In the genomic region with DNA sequence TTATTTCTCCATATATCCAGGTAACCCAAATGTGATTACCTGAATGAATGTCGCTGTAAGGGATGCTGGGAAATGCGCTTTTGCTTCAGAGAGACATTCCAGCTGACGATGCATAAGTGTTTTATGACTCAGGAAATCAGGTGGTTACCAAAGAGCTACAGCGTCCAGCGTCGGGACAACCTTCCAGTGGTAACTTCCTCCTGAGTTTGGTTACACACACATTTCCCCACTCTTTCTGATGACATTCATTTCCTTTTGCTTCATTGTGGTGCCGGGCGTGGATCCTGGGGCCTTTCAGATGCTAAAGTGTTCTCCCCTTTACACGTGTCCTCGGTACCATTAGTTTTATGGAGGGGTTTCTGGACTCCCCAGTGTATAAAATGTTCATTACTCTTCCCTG, we compare ENCODE assay signal across 22 mouse cellular contexts. TPM values are rescaled to one million over a fixed set of nuclear protein-coding genes. Genes with fewer than 3 reads are reported as not detected.
"Had no signal": no experiment of that assay in that cellular context is flagged by ENCODE, and none has a peak within 500 bp of the region (broad histone marks: within the 10 kb centered on the region; RNA-seq: fewer than 3 reads in every experiment).

No protein-coding gene starts in this region.

- ATAC-seq: inflammation-experienced regulatory T-cells, adult 6 months; liver, postnatal 0 days; midbrain, embryonic 13.5 days; midbrain, embryonic 16.5 days had no signal

- DNase-seq: kidney, adult 18-20 months; kidney, adult 9 months; layer of hippocampus, postnatal 36 days; left cerebral cortex, postnatal 4 days; liver, postnatal 0 days; lung, embryonic 14.5 days; lung, postnatal 10 days; lung, postnatal 36 days; thymus, postnatal 25 days had no signal

- H3K27ac ChIP-seq: layer of hippocampus, adult 2 months; limb, embryonic 12.5 days; limb, embryonic 15.5 days; liver, embryonic 14.5 days; midbrain, embryonic 10.5 days; midbrain, embryonic 13.5 days; neural tube, embryonic 13.5 days; stomach, postnatal 0 days had no signal

- H3K4me3 ChIP-seq: layer of hippocampus, adult 2 months; limb, embryonic 12.5 days; limb, embryonic 15.5 days; megakaryocyte, embryonic 14.5 days; midbrain, embryonic 10.5 days; midbrain, embryonic 13.5 days; myocyte; neural tube, embryonic 13.5 days had no signal

RNA-seq across cellular contexts. Expression of gene Hcrtr1, which starts 9.2 kb away (rescaled TPM):
- total RNA-seq: monocyte, adult 5-6 weeks had no signal

RNA-seq across cellular contexts. Expression of gene Tinagl1, which starts 26.5 kb away (rescaled TPM):
- total RNA-seq: monocyte, adult 5-6 weeks had no signal
